7 mouse cellular contexts compared by ENCODE assay signal in genomic region chr2:125866058-125866740, GRCm38 (mm10). TPM values are rescaled to one million over a fixed set of nuclear protein-coding genes. Genes with fewer than 3 reads are reported as not detected.
A peak's percentile ranks its signal among the peaks of the same experiment; 100 is the strongest.
DNase-seq lines count a peak whose midpoint lies in the region; ATAC-seq lines count a peak whose summit lies in the region.

No protein-coding gene starts in this region.

- H3K36me3 ChIP-seq in embryonic facial prominence, embryonic 11.5 days (replicated peaks; ENCODE audit: control insufficient read depth, insufficient read depth, low read depth, low read length): no peaks in the 10 kb centered on the region
- no peaks in the 10 kb centered on the region for H3K36me3 ChIP-seq in limb, embryonic 12.5 days
- no peaks in the 10 kb centered on the region for H3K36me3 ChIP-seq in midbrain, embryonic 14.5 days (ENCODE audit: control insufficient read depth, insufficient read depth, low read length)

- peak overlapping the region; percentile 66 for H3K9ac ChIP-seq in embryonic facial prominence, embryonic 11.5 days (replicated peaks; ENCODE audit: low read length)
- peak overlapping the region; percentile 75 for H3K9ac ChIP-seq in limb, embryonic 12.5 days (replicated peaks)
- peak overlapping the region; percentile 64 for H3K9ac ChIP-seq in midbrain, embryonic 14.5 days (replicated peaks; ENCODE audit: low read length)

- peak overlapping the region; percentile 48 for H3K4me2 ChIP-seq in embryonic facial prominence, embryonic 11.5 days (ENCODE audit: low read depth, low read length)
- peak overlapping the region; percentile 80 for H3K4me2 ChIP-seq in limb, embryonic 12.5 days
- peak overlapping the region; percentile 68 for H3K4me2 ChIP-seq in midbrain, embryonic 14.5 days (ENCODE audit: low read length)

- H3K4me3 ChIP-seq in embryonic facial prominence, embryonic 11.5 days (ENCODE audit: low read depth, low read length): peak overlapping the region; percentile 43
- H3K4me3 ChIP-seq in limb, embryonic 12.5 days (replicated peaks): peak overlapping the region; percentile 60
- H3K4me3 ChIP-seq in midbrain, embryonic 14.5 days (replicated peaks; ENCODE audit: low read depth, low read length): peak overlapping the region; percentile 48

- peak; percentile 83 for ATAC-seq in embryonic facial prominence, embryonic 11.5 days (replicated peaks; ENCODE audit: insufficient number of reproducible peaks, low FRiP score, low TSS enrichment, low read depth)
- peak; percentile 98 for ATAC-seq in granulocyte monocyte progenitor cell, adult 5-6 weeks (replicated peaks; ENCODE audit: poor library complexity, severe bottlenecking)
- ATAC-seq in limb, embryonic 12.5 days (ENCODE audit: insufficient number of reproducible peaks, insufficient read depth, low FRiP score, low TSS enrichment, low read depth): peak; percentile 79
- ATAC-seq in midbrain, embryonic 14.5 days (ENCODE audit: low FRiP score, low TSS enrichment): peak; percentile 63

- no peaks in the 10 kb centered on the region for H3K9me3 ChIP-seq in embryonic facial prominence, embryonic 11.5 days (replicated peaks; ENCODE audit: control insufficient read depth, low read length)
- H3K9me3 ChIP-seq in limb, embryonic 12.5 days: no peaks in the 10 kb centered on the region
- H3K9me3 ChIP-seq in midbrain, embryonic 14.5 days (ENCODE audit: control insufficient read depth, low read length): no peaks in the 10 kb centered on the region

- no peak overlapping the region for H3K27ac ChIP-seq in embryonic facial prominence, embryonic 11.5 days (replicated peaks; ENCODE audit: low read depth, low read length)
- H3K27ac ChIP-seq in limb, embryonic 12.5 days: 0 out of 2 replicates have a peak overlapping the region, but pooled peaks have one; percentile 53
- H3K27ac ChIP-seq in midbrain, embryonic 14.5 days (replicated peaks; ENCODE audit: low read depth, low read length): peak overlapping the region; percentile 55; the same call in 1 of the 2 replicates

- no peaks in the 10 kb centered on the region for H3K4me1 ChIP-seq in embryonic facial prominence, embryonic 11.5 days (ENCODE audit: control insufficient read depth, insufficient read depth, low read length)
- peaks cover 12% of the 10 kb centered on the region for H3K4me1 ChIP-seq in limb, embryonic 12.5 days (replicated peaks)
- H3K4me1 ChIP-seq in midbrain, embryonic 14.5 days (ENCODE audit: control insufficient read depth, insufficient read depth, low read length): no peaks in the 10 kb centered on the region

- DNase-seq in adrenal gland, postnatal 10 days: peak; percentile 81
- DNase-seq in embryonic facial prominence, embryonic 11.5 days (ENCODE audit: low spot score): peak; percentile 73
- DNase-seq in kidney, adult 11 months: peak; percentile 67
- peak; percentile 73 for DNase-seq in midbrain, embryonic 14.5 days
- DNase-seq in spleen, adult 12 weeks (ENCODE audit: low spot score): peak; percentile 26

- no peaks in the 10 kb centered on the region for H3K27me3 ChIP-seq in embryonic facial prominence, embryonic 11.5 days (ENCODE audit: control insufficient read depth, insufficient read depth, low read length)
- no peaks in the 10 kb centered on the region for H3K27me3 ChIP-seq in limb, embryonic 12.5 days
- H3K27me3 ChIP-seq in midbrain, embryonic 14.5 days (ENCODE audit: control insufficient read depth, insufficient read depth, low read length): no peaks in the 10 kb centered on the region

- WGBS in embryonic facial prominence, embryonic 11.5 days: 8% methylated on average over 23 of the region's 23 CpGs
- WGBS in limb, embryonic 12.5 days: 8% methylated on average over 23 of the region's 23 CpGs
- WGBS in midbrain, embryonic 14.5 days: 6% methylated on average over 23 of the region's 23 CpGs

RNA-seq across cellular contexts. Expression of gene Cops2, which starts 7.3 kb away (rescaled TPM):
- 100 to 1,000 TPM; 109 to 121 TPM for total RNA-seq in adrenal gland, postnatal 10 days (2021)
- 126 and 144 TPM in 2 replicates for polyA plus RNA-seq in embryonic facial prominence, embryonic 11.5 days (2014; fragmentation: Nextera tagmentation; extraction: Ambion mirVana)
- 61.2 and 83.0 TPM in 2 replicates for total RNA-seq in granulocyte monocyte progenitor cell, adult 5-6 weeks (2014; fragmentation: Nextera tagmentation)
- total RNA-seq in granulocyte monocyte progenitor cell, adult 5-6 weeks (2017): 160 and 284 TPM in 2 replicates
- polyA plus RNA-seq in limb, embryonic 12.5 days (2016; fragmentation: Nextera tagmentation; extraction: Ambion mirVana): 91.7 and 98.0 TPM in 2 replicates
- 68.4 and 82.8 TPM in 2 replicates for polyA plus RNA-seq in midbrain, embryonic 14.5 days (2014; fragmentation: Nextera tagmentation; extraction: Ambion mirVana)

RNA-seq across cellular contexts. Expression of gene Galk2, which starts 7.3 kb away (rescaled TPM):
- 10 to 100 TPM; 40.6 to 41.1 TPM for total RNA-seq in adrenal gland, postnatal 10 days (2021)
- 37.3 and 38.8 TPM in 2 replicates for polyA plus RNA-seq in embryonic facial prominence, embryonic 11.5 days (2014; fragmentation: Nextera tagmentation; extraction: Ambion mirVana)
- total RNA-seq in granulocyte monocyte progenitor cell, adult 5-6 weeks (2014; fragmentation: Nextera tagmentation): 34.5 and 44.9 TPM in 2 replicates
- total RNA-seq in granulocyte monocyte progenitor cell, adult 5-6 weeks (2017): 58.9 and 80.9 TPM in 2 replicates
- 36.7 and 41.7 TPM in 2 replicates for polyA plus RNA-seq in limb, embryonic 12.5 days (2016; fragmentation: Nextera tagmentation; extraction: Ambion mirVana)
- 28.4 and 29.6 TPM in 2 replicates for polyA plus RNA-seq in midbrain, embryonic 14.5 days (2014; fragmentation: Nextera tagmentation; extraction: Ambion mirVana)

Comparison
In these comparisons a context has a peak if more than half of its experiments do, and no peak if none do; other contexts are left out.
1. DNase-seq: peak in every context shown above with its lines; median percentile 81 in adrenal gland, postnatal 10 days; 73 in embryonic facial prominence, embryonic 11.5 days; 73 in midbrain, embryonic 14.5 days; 67 in kidney, adult 11 months; 26 in spleen, adult 12 weeks.